Mouse (Mus musculus) WW6 (cell line): ENCODE measurements around the gene Pik3r3.

Experiments
- DNase-seq: peaks from one replicate; pipeline ENCODE4 v3.0.0-alpha.2; 2013; ENCODE audit warnings: low read depth, low spot score

The Pik3r3 gene

DNA sequence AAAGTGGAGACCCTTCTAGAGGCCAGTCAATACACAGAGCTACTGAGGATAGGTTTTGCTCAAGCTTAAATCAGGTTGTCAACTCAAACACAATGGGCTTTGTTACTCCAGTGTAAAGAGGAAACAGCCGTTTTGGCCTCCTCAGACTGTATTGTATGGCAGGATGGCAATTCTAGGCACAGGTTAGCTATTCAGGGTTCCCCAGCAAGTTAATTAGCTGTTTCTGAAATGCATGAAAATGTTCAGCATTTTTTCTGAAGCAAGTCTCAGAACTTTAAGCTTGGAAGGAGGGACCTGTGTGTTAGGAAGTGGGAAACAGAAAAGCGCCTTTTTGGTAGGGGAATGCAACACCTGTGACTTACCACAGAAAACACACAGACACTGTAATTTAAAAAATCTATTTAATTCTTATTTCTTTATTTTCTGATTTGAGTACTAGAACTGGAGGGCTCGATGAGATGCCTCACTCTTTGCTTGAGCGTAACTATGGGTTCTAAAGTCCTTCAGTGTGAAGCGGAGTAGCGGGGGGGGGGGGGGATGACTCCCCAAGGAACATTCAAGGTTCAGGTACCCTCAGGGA lies 1.3 kb upstream of the Pik3r3 start:
- no peak for DNase-seq

DNA sequence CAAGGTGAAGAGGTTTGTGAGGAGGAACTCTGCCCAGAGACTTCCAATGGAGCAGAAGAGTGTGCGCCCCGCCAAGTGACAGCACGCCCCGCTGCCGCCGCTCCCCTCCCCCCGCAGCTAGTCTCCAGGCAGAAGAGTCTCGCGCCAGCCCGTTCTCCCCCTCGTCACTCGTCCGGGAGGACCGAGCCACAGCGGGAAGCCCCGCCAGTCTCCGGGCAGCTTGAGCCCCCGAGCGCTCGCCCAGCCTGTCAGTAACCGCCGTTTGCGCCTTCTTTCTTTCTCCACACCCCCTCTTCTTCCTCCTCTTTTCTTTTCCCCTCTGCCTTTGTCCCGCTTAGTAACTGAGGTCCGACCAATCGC lies 658 bp upstream of the Pik3r3 start:
- no peak for DNase-seq

DNA sequence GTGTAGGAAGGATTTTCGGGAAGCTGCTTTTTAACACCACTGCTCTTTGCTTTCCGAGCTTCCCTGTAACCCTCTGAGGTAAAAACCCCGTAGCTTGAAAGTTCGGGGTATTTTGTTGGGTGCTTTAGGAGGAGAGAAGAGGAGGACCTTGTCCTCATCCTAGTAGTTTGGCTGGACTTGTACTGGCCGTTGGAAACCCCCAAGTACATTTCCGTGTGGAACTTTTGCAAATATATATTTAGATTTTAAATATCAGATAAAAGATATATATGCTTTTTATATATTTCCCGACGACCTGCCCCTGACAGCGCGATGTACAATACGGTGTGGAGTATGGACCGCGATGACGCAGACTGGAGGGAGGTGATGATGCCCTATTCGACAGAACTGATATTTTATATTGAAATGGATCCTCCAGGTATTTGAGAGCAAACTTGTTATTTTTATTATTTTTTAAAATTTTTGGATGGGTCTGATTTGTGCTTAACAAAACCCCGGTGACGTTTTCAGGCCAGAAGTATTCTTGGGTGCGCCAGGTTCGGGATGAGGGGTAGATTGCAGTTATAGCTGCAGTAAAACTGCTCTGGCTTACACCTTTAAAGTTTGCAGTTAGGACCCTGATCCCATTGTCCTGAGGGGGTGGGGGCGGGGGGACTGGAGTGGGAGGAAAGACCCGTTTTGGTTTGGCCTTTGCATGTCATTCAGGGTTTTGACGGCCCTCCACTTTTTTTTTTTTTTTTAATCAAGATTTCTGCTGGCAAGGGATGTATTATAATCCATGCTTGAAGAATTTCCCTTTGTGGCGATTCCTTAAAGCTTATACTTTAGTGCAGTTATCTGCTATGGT lies 801 bp downstream of the Pik3r3 start:
- no peak for DNase-seq

DNA sequence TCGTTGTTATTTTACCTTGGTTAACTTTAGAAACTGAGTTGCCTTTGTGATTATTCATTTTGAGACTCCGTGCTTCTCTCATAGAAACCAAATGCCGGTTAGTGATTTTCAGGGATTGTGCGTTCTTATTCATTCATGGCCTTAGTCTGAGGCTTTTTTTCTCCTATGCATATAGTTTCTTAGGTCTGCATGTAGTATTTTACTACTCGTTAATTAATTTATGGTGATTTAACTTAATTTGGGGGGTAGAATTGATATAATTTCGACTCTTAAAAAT lies 1.4 kb downstream of the Pik3r3 start:
- no peak for DNase-seq

DNA sequence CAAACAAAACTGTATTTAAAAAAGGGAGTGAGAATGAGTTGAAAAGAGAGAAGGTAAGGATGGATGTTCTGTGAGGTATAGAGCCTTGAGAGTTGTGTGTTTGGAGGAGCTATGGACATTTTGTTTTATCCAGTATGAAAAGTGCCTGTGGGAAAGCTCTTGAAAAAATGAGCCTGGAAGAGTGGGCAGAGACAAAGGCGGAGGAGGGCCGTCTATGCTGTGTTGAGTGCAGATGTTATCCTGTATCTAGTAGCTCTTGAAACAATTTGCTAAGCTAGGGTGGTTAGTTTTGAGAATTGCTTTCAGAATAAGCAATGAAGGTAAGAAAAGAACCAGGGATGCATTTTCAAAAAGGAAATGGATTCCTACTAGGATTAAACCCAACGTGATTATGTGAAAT lies 22.0 kb downstream of the Pik3r3 start:
- no peak for DNase-seq

DNA sequence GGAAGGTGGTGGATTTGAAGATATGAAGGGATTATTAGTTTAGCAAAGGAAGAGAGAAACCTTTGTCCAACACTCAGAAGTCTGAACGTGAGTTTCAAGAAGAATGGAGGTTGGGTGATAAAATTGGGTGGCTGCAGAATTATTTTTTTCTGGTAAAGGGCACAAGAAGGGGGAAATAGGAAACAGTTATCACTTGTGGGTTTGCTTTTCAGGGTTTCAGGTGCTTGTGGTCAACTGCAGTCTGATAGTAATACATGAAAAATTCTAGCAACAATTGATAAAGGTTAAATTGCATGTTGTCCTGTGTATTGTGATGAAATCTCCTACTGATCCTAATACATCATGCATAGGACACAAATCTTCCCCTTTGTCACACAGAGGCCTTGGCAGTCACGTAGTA lies 22.8 kb downstream of the Pik3r3 start:
- no peak for DNase-seq

DNA sequence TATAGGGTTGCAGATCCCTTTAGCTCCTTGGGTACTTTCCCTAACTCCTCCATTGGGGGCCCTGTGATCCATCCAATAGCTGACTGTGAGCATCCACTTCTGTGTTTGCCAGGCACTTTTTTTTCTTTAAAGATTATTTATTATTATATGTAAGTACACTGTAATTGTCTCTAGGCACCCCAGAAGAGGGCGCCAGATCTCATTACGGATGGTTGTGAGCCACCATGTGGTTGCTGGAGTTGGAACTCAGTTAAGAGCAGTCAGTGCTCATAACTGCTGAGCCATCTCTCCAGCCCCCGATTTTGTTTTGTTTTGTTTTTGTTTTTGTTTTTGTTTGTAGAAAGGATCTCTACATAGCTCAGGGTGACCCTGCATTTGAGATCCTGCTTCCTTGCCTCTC lies 24.5 kb downstream of the Pik3r3 start:
- peak; percentile 11 for DNase-seq

DNA sequence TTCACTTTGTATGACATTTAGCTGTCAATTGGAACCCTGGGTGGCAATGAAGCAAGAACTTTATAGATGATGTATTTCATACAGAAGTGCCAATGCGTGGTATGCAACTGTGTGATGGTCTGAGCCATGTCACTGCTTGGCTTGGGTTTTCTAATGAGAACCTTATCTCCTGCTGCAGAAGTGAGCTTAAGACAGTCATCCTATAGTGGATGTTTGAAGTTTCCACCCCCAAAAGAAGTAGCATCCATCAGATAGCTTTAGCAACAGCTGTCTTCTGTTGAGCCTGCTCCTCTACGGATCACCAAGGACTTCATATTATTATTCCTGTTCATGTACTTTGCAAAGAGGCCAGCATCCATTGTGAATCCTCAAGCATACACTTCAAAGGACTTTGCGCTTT lies 28.6 kb downstream of the Pik3r3 start:
- DNase-seq = no peak

DNA sequence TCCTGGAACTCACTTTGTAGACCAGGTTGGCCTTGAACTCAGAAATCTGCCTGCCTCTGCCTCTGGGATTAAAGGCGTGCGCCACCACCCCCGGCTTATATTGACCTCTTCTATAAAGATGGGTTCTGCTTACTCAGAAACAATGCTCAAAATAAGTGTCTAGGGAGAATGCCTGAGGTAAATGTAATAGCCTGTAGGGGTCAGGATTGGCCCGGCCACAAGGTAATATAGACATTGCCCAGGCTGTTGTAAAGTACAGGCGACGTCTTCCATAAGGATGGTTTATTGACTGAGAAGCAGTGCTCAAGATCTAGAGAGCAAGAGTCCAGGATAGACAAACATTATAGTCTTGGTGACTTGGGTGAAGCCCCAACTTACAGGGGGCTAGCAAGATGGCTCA lies 46.8 kb downstream of the Pik3r3 start:
- no peak for DNase-seq

DNA sequence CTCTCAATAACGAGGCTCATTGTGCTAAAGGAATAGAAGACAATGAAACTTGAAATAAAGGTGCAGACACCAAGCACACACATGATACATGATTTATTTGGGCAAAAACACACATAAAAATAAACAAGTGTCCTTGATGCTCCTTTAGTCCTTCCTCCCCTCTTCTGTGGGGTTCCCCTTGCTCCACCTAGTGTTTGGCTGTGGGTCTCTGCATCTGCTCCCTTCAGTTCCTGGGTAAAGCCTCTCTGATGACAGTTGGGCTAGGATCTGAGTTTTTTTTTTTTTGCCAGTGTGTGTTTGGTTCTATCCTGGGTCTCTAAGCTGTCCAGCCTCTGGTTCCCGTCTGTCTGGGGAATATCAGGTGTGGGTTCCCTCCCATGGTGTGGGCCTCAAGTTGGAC lies 60.8 kb downstream of the Pik3r3 start:
- DNase-seq = no peak

DNA sequence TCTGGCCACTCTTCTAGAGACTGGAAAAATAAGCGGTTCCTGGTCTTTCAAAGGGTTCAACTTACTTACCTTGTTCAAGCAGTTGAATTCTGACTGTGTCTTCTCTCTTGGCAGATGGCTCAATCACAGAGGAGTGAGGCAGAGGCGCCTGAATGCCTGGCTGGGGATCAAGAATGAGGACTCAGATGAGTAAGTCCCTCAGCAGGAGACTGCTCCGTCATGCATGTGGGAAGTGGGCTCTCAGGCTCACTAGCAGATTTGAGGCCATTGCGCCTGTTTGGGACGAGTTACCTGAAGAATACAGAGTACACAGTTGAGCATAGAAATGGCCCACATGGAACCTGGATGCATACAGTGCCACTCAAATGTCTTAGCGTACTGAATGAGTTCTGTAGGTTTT lies 70.1 kb downstream of the Pik3r3 start:
- DNase-seq = no peak

DNA sequence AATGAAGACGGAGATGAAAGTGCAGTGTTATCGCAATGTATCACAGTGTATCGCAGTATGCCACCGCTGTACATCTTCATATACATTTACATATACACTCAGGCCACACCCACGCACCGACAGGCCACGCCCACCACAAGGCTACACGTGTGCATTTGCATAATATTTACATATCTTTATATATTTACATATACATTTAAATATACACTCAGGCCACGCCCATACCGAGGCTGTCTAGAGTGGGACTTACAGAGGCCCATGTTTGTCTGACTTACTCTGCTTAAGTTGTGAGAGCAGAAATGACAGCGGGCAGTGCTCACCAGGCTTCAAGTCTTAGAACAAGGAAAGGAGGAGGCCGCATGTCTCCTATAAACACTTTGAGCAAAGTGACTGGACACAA lies 71.9 kb downstream of the Pik3r3 start:
- no peak for DNase-seq

DNA sequence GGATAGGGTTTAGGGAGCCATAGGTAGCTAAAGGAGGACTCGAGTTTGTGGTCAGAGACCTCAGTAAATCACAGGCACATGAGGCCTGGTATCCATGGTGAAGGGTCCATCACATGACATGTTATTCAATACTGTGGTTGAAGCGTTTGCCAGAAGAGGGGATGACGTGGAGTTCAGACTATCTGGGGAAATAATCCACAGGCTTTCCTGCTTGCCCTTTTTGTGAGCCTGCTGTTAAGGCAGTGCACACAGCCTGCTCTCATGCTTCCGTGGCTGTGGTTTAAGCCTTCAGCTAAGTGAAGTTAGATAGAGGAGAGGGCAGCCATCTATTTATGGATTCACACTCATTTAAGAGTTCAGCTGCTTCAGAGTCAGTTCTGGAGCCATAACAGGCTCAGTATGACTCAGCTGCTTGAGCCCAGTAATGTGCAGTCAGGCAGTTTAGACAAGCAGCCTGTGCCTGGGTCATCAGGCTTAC lies 79.5 kb downstream of the Pik3r3 start:
- no peak for DNase-seq

DNA sequence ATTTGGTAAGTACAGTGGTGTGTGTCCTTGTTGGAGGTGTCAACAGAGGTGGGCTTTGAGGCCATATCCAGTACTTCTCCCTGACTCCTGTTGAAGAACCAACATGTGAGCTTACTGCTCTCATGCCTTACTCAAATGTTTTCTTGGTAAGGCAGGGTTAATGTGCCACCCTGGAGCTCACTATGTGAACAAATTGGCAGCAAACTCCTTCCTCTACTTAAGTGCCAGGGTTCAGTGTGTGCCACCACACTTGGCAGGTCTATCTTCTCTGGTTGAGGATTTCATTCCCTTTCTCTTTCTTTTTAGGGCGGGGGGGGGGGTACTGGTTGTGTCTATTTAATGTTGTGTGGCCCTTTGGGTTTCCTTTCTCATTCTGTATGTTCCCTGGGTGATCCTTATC lies 83.1 kb downstream of the Pik3r3 start:
- DNase-seq = no peak

DNA sequence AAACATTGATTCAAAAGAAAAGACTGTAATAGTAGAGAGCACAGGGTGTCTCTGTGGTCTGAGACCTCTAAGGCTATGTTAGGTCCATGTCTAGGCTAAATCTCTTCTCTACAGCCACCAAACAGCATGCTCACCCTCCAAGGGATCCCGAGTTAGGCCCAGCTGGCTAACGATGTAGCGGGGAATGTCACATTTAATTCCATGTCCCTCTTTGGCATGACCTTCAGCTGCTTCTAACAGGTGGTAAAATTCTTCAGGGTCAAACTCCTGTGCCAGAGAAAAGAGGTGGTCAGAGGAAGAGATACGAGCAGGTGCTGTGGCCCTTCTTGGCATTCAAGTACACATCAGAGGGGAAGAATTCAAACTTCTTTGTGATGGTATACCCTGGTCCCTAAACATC lies 96.2 kb downstream of the Pik3r3 start:
- no peak for DNase-seq

DNA sequence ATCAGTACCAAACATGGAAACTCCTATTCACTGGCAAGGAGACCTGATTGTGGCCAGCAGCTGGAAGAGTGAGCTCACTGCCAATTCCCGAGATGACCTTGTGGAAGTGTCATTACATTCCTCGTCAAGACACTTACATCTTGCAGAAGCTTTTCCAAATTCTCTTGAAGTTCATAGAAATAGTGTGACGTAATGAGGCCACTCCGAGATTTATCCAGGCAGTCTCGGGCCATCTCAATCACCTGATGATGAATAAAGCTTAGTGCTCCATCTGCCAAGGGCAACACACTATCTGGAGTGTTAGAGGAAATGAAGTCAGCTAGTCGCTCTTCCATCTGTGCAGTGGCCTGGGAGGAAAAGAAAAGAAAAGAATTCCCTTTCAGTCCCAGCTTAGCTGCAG lies 100.7 kb downstream of the Pik3r3 start:
- DNase-seq = no peak

DNA sequence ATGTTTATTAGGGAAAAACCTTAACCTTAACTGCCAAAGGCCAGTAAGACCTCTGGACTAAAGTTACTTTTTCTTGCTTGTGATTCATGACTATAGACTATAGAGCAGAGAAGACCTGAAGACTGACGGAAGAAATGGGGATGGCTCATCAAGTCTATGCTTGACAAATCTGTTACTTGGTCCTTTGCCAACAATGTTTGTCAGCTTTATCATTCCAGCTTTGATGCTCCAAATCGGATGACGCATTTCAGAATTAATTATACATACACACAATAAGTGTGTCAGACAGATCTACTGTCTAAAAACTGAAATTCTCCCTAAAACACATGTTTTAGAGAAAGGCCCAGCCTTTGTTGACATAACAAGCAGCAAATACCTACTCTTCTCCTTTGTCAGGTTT lies 107.8 kb downstream of the Pik3r3 start:
- no peak for DNase-seq

DNA sequence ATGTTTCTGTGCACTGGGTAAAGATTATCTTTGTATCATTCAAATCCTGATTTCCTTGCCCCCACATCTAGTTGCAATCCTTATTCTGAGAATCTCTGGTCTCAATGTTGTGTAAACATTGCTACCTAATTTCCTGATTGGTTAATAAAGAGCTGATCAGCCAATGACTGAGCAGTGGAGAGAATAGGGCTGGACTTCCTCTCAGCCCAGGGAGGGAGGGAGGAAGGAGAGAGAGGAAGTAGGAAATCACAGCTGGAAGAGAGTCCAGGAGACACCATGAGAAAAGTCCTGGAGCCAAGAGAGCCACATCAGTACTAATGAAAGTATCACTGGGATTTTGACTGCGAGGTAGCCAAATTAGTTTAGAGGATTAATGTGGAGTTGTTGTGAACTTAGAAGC lies 114.9 kb downstream of the Pik3r3 start:
- DNase-seq = no peak

DNA sequence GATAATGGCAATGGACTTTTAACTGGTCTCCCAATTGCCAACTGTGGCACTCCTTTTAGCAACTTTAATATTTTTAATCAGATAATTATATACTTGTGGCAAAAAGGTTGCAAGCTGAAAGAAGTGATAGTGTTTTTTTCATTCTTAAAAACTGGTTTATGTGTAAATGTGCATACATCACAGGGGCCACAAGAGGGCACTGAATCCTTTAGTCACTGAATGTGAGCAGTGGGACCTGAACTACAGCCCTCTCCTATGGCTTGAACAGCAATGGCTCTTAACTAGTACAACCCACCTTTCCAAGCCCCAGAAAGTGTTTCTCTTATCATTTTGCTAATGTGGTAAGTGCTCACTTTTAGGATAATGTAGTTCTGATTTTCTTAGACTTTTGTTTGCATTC lies 120.7 kb downstream of the Pik3r3 start:
- no peak for DNase-seq

DNA sequence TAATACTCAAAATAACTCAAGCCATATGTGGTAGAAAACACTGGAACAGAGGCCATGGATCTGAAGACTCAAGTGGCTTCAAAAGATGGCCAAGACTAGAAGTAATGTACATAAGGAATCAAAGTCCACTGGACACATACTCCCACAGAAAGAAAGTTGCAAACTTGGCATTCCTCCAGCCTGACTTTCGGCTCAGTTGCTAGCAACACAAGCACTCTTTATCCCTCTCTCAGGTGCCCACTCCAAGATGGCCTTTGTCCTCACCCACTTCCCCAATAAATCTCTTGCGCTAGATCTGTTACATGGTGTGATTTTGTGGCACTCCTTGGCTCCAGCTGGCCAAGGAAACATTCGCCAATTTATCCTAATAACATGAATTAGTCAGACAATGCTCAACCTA lies 131.1 kb downstream of the Pik3r3 start:
- DNase-seq = no peak
